Mouse (Mus musculus) thymus, adult 2 months (tissue): ENCODE results near the gene Clcn6.

Experiments used
- CTCF ChIP-seq: fragments of 200-500 bp; IDR thresholded peaks from 2 replicates; pipeline ENCODE4 v1.5.1; 2012; ENCODE audit warnings: mild to moderate bottlenecking, control low read depth, low read length, moderate library complexity, borderline replicate concordance; ENCODE audit not compliant: control insufficient read depth, poor library complexity, insufficient read depth; ENCODE audit errors: extremely low read depth
- POLR2A ChIP-seq: fragments of 200-500 bp; IDR thresholded peaks from 2 replicates; pipeline ENCODE4 v1.6.1; 2012; ENCODE audit warnings: mild to moderate bottlenecking, low read length, control low read depth, moderate library complexity; ENCODE audit not compliant: control insufficient read depth, poor library complexity, insufficient read depth; ENCODE audit errors: extremely low read depth

DNA sequence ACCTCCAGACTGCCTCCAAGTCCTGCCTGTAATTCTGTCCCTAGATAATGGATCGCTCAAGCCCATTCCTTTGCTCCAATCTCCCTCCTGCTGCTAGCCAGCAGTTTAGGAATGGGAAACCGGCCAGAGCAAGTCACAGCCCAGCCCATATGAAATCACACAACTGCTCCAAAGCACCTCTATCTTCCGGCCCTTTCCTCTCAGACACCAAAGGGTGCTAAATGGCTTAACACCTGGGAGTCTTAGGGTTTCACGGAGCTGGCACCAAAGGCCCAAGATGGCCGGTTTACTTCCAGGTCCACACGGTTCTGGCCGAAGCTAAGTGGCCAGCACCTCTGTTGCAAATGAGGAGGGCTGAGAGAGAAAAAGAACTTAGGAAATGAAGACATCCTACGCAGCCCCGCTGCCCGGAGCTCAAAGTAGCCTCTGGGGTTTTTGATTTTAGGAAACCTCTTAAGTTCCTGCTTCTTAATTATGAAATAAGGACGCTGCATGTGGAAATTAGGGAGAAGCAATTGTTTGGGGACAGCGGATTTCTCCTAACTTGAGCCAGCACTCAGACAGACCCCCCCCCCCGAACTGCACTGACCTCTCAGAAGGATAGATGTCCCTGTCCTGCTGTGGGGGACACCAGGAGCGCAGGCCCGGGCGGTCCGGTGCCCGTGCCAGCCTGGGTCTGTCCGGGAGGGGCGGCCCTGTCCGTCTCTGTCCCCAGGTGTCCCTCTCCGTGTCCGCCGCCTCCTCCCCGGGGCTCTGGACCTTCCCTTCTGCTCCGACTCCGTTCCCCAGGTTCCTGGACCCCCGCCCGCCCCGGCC is 48.7 kb upstream of the Clcn6 start:
- no peak for TF ChIP-seq CTCF
- no peak for TF ChIP-seq POLR2A
